Mouse (Mus musculus) telencephalon, adult 2 months (tissue): ENCODE results near the gene Taco1.
"Not testable (repeated sequence)": the region's sequence is repeated elsewhere in the genome, so short reads cannot be mapped to it uniquely, and the experiment has no call there.

Experiments used
- DNase-seq: peaks from one replicate; pipeline ENCODE4 v3.0.0-alpha.2; 2011; ENCODE audit warnings: low read depth, low spot score

The Taco1 gene

DNA sequence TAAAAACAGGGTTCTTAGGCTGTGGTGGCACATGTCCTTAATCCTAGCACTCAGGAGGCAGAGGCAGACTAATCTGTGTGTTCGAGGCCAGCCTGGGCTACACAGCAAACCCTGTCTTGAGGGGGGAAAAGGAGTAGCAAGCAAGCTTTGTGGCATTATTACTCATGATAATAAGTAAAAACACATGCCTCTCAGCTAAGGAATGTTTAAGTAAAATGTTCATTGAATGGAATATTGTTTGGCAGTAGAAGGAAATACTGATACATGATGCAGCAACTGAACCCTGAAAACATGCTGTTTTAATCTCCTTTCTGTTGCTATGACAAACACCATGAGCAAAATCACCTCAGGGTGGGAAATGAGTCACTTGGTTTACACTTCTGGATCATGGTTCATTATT, 4.5 kb upstream of the Taco1 start:
- DNase-seq = no peak

DNA sequence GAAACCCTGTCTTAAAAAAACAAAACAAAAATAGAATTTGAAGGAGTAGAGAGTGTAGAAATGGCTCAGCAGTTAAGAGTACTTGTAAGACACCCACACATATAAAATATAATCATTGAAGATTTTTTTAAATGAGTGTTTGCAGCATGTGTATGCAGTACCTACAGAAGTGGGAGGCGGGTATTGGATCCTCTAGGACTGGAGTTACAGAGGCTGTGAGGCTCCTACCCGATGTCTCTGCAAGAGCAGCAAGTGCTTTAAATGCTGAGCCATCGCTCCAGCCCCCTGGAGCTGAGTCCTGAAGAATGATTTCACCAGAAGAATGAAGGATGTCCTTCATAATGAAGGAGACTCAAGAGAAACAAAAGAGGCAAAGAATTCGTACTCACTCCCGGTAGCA, 2.1 kb upstream of the Taco1 start:
- DNase-seq = peak; percentile 40

DNA sequence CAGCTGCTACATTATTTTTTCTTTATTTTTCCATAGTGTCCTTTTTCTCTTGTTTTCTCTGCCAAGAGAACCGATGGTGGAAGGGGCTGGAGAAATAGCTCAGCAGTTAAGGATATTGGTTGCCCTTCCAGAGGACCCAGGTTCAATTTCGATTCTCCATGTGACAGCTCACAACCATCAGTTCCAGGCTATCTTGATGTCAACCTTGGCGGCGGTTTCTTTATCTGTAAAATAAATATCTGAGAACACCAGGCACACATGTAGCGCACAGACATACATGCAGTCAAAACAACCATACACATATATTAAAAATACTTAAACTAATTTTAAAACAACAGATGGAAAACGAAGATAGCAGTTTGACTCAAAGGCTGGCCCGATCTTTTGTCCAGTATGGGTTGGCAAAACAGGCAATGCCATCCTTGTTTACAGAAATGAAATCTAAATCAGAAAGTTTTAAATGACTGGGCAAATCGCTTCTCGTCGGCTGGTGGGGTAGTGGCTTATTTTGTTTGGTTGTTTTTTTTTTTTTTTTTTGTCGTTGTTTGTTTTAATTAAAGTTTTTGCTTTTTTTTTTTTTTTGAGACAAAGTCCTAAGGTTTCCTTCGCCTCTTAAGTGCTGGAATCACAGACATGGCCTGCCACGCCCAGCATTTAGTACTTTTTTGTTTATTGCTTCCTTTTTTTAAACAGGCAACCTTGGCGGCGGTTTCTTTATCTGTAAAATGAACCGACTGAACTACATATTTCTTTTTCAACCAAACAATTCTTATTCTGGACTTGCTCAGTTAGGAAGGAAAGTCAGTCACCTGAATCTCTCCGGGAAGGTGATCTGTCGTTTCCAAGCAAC, 563 bp upstream of the Taco1 start:
- DNase-seq = no peak

DNA sequence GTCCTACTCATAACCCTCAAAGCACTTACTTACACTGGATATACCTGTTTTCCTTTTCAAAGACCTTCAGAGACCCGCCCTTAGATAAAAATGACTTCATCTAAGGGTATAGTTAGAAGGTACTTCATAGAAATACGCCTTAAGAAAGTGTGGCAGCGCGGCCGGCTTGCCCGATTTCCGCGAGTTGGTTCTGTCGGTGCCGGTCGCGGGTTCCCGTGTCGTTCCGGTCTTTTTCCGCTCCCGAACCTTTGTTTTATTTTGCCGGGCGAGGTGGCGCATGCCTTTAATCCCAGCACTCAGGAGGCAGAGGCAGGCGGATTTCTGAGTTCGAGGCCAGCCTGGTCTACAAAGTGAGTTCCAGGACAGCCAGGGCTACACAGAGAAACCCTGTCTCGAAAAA, 755 bp downstream of the Taco1 start:
- not testable (repeated sequence) for DNase-seq

DNA sequence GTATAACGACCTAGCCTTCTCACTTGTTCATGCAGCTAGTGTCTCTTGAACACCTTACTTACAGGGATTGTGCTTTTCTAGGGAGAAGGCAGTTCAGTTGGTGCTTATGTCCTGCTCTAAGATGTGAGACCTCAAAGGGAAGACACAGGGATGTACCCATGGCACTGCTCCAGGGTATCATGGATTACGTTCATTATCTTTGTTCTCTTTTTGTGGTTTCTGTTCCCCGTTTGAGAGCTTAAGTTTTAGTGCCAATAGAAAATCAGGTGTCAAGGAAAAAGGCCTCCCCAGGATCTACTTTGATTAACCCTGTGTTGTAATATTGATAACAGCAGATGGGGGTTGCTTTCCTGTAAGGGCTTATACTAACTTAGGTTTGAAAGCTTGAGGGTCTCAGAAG, 7.9 kb downstream of the Taco1 start:
- no peak for DNase-seq

DNA sequence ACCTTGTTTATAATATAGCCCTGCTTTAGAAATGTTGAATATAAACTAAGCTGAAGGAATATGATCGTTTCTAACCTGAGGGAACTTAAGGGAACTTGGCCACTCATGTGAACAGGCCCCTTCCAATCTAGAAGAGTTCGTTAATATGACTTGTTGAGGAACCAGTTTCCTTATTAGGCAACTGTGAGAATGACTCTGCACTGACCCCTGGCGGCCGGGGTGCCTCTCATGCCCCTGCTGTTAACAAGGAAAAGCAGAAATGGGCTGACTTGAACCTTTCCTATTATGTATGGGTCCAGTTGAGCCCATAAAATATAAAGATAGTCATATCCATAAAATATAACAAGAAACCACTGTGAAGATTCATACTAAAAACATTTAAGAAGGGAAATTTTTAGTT, 10.5 kb downstream of the Taco1 start:
- DNase-seq = no peak

DNA sequence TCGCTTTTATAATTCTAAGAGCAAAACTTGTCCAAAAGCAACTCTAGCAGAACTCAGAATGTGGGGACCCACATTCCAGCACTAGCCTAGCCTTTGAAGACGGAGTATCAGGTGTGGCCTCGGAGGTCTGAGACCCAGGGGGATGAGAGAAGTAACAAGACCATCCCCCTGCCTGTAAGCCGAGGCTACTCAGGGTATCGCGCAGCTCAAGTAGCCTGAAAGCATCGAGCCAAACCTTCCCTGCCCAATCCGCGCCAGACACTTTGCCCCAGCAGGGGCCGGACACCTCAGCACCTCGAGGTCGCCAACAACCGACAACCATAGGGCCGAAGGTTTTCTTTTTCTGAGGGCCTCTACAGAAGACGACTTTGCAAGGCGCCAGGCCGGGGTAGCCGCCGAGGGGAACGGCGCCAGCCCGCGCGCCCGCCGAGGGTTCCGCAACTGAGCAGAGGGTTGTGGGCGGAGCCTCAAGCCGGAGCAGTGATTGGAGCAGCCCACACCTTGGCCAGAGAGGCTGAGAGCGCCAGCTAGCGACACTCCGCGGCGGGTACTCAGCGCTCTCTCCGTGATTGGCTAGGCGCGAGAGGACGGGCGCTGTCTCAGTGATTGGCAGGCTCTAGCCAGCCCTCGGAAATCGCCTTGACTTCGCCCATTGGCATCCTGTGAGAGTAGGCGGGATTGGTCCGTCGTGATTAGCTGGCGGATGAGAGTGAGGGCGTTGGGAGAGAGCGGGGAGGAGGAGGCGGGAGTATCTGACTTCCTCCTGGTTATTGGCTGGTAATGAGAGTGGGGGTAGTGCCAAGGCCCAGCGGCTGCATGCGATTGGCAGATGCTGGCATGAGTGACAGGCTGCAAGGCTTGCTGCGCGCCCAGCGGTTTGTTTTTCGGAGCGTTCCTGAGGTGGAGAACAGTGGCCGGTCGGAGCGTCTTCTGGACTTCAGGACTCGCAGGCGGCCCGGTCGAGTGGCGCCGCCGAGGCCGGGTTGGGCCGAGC, 18.1 kb downstream of the Taco1 start, which contains the start of gene Map3k3:
Map3k3 (plus strand) TSS at position 906 of the 994 bp plus-strand sequence.
- DNase-seq = peak; percentile 100

DNA sequence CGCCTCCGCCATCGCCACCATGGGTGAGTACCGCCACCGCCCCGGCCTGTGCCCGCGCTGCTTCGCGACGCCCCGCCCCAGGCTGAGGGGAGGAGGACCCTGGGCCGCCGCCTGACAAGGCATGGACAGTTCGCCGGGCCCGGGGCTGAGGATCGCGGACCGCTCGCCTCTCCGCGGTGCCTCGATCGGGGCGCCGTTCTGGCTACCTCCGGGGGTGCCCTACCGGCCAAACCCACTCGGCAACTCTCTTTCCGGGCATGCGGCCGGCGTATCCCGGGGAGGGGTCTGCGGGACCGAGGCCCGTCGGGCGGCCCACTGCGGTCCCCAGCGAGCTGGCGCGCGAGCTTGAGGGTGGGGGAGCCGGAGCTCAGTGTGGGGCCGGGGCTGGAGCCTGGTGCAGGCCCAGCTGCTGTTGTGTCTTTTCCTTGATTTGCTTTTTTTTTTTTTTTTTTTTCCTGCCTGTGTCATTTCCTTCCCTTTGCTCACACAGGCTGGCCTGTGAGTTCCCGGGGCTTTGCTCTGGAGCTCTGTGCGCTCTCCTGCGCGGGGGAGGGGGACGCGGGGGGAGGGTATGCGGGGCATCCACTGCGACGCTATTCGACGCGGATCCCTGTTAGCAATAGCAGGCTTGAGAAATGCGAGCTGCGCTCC, 19.2 kb downstream of the Taco1 start:
- DNase-seq = no peak

DNA sequence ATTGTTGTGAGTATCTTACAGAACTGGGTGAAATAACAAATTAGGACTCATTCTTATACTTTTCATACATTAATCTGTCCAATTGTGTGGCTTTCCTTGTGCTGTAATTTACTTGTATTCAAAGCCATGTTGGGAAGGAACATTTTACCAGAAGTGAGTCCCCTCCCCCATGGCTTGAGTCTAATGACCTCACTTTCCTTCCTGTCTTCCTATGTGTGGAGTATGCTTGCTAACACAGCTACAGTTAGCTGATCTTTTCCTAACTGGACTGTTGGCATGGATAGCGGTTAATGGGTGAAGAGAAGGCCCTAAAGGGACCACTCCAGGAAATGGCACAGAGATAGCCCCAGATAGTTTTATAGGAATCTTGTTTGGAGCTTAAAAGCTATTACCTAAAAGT, 32.4 kb downstream of the Taco1 start:
- DNase-seq = no peak

DNA sequence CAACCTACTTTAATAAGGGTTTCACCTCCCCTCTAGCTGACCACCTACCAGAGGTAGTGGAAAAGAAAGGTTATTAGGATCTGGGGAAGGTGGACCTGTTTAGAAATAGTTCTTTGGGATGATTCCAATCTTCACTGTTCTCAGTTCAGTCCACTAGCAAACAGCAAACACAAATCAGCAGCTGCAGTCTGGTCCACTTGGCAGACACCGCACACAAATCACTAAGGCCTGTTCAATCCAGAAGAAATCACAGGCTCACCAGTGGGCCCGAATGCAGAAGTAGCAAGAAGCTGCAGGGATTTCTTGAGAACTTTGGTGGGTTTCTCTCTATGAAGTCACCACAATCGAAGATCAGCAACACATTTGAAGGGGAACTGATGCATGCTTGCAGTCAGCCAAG, 37.0 kb downstream of the Taco1 start:
- no peak for DNase-seq

DNA sequence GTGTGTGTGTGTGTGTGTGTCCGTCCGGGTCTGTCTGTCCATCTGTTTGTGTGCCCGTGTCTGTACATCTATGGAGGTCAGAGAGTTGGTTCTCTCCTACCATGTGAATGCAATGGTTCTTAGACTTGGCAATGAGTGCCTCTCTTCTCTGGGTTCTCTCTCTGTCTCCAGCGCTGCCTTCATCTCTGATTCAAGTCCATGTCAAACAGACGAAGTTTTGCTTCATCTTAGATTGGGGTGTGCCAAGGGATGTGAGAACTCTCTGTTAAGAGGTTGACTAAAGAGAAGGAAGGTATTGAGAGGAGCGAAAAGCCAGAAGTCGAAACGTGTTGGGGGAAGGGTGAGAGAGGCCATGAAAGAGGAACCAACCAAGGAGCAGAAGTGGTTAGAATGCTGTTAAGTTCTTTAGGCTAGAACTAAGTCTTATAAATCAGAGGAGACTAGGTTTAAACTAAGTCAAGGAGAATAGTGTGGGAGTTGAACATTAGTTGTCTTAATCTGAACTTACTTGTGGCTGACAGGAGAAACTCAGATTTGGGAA, 40.3 kb downstream of the Taco1 start:
- DNase-seq = no peak

DNA sequence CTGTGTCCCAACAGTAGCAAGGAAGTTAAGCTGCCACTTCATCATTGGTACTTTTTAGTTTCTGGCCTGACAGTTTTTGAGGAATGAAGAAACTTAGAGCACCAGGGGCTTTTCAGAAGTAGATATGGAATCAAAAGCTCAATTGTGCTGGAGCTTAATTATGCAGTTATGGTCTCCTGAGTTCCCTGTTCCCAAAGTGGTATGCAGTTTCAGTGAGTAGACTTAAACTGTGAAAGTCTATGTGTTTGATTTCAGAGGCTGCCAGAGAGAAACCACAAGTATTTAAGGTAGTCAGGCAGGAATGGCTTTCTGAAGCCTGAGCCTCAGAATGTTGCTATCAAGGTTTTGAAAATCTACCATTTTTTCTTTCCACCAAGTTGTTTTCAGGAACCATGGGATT, 45.8 kb downstream of the Taco1 start:
- DNase-seq = no peak

DNA sequence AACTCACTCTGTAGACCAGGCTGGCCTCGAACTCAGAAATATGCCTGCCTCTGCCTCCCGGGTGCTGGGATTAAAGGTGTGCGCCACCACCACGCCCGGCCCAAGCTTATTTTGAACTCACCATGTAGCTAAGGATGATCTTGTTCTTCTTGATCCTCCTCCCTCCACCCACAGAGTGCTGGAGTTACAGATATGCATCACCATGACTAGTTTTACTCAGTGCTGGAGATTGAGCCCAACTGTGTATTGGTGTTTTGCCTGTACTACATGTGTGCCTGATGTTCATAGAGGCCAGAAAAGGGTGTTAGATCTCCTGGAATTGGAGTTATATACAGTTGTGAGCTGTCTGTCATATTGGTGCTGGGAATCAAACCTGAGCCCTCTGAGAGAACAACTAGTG, 56.4 kb downstream of the Taco1 start:
- no peak for DNase-seq

DNA sequence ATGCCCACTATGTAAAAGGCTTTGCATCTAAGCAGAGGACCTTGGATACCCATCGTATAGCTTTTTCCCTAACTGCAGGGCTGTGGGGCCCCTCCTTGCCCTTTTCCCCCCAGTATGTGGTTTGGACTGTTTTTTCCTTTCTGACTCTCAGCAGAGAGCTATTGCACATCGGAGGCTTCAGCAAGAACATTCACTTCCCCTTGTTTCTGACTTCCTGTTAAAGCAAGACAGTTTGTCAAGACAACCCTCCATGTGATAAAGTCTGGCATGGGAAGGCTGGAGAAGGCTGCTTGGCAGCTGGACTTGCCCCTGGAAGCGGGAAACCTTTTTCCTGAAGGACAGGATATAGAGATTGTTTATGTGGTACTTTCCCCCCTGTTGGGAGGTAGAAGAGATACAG, 56.9 kb downstream of the Taco1 start:
- DNase-seq = peak; percentile 24
